Mouse (Mus musculus): ENCODE measurements around the gene Ifna11. TPM values are rescaled to one million over a fixed set of nuclear protein-coding genes. Genes with fewer than 3 reads are reported as not detected.
"Not testable (repeated sequence)": the region's sequence is repeated elsewhere in the genome, so short reads cannot be mapped to it uniquely, and the experiment has no call there.

Ifna11 gene
- not detected in 2 replicates for polyA plus RNA-seq (2014; fragmentation: Nextera tagmentation; extraction: Ambion mirVana)

- H3K9ac ChIP-seq (ENCODE audit: low read depth, low read length), result no peak within 1 kb of the TSS
- H3K4me1 ChIP-seq (ENCODE audit: control insufficient read depth, insufficient read depth, low read length), result no peaks in the 10 kb centered on the region
- no peak within 1 kb of the TSS for H3K27ac ChIP-seq (ENCODE audit: low read depth, low read length)
- no peak within 1 kb of the TSS for H3K4me3 ChIP-seq (ENCODE audit: low read length)
- H3K9me3 ChIP-seq (ENCODE audit: control insufficient read depth, low read length), result no peaks in the 10 kb centered on the region
- no peak for ATAC-seq (ENCODE audit: low FRiP score, low TSS enrichment)
- 81% methylated on average over 1 of the region's 1 CpGs for WGBS
- H3K4me2 ChIP-seq (replicated peaks; ENCODE audit: low read depth, low read length), result no peak within 1 kb of the TSS
- H3K36me3 ChIP-seq (ENCODE audit: control insufficient read depth, insufficient read depth, low read length), result no peaks in the 10 kb centered on the region
- H3K27me3 ChIP-seq (ENCODE audit: control insufficient read depth, insufficient read depth, low read length), result no peaks in the 10 kb centered on the region
Observed at GRCm38 (mm10) chr4:88819659-88820058, at the start of gene Ifna11. TSS of gene Ifna11 (plus strand) at chr4:88819959.

- H3K4me1 ChIP-seq (ENCODE audit: control insufficient read depth, insufficient read depth, low read length), result not testable (repeated sequence)
Observed at GRCm38 (mm10) chr4:88773534-88773933, 46.2 kb upstream of the Ifna11 start, which contains the start of gene Gm13290. TSS of gene Gm13290 (plus strand) at chr4:88773834.

GRCm38 (mm10) chr4:88776622-88777021 is 43.1 kb upstream of the Ifna11 start, which contains the start of gene Gm13289:
TSS of gene Gm13289 (plus strand) at chr4:88776922.
- H3K4me3 ChIP-seq (ENCODE audit: low read length); H3K36me3 ChIP-seq (ENCODE audit: control insufficient read depth, insufficient read depth, low read length); ATAC-seq (ENCODE audit: low FRiP score, low TSS enrichment); H3K9ac ChIP-seq (ENCODE audit: low read depth, low read length); H3K4me2 ChIP-seq (replicated peaks; ENCODE audit: low read depth, low read length); H3K27ac ChIP-seq (ENCODE audit: low read depth, low read length); H3K4me1 ChIP-seq (ENCODE audit: control insufficient read depth, insufficient read depth, low read length); H3K27me3 ChIP-seq (ENCODE audit: control insufficient read depth, insufficient read depth, low read length); H3K9me3 ChIP-seq (ENCODE audit: control insufficient read depth, low read length): not testable (repeated sequence)
- WGBS, result no CpG with 5 or more reads among the region's 29 CpGs

More at GRCm38 (mm10) chr4:88773534-88773933, 46.2 kb upstream of the Ifna11 start, which contains the start of gene Gm13290:
- no CpG with 5 or more reads among the region's 32 CpGs for WGBS
- H3K9ac ChIP-seq (ENCODE audit: low read depth, low read length); H3K4me2 ChIP-seq (replicated peaks; ENCODE audit: low read depth, low read length); ATAC-seq (ENCODE audit: low FRiP score, low TSS enrichment); H3K36me3 ChIP-seq (ENCODE audit: control insufficient read depth, insufficient read depth, low read length); H3K27me3 ChIP-seq (ENCODE audit: control insufficient read depth, insufficient read depth, low read length); H3K27ac ChIP-seq (ENCODE audit: low read depth, low read length); H3K9me3 ChIP-seq (ENCODE audit: control insufficient read depth, low read length); H3K4me3 ChIP-seq (ENCODE audit: low read length): not testable (repeated sequence)

- H3K4me3 ChIP-seq (ENCODE audit: low read length); H3K9me3 ChIP-seq (ENCODE audit: control insufficient read depth, low read length); H3K36me3 ChIP-seq (ENCODE audit: control insufficient read depth, insufficient read depth, low read length); H3K27ac ChIP-seq (ENCODE audit: low read depth, low read length); H3K27me3 ChIP-seq (ENCODE audit: control insufficient read depth, insufficient read depth, low read length); ATAC-seq (ENCODE audit: low FRiP score, low TSS enrichment); H3K9ac ChIP-seq (ENCODE audit: low read depth, low read length); H3K4me1 ChIP-seq (ENCODE audit: control insufficient read depth, insufficient read depth, low read length); H3K4me2 ChIP-seq (replicated peaks; ENCODE audit: low read depth, low read length): not testable (repeated sequence)
- no CpG with 5 or more reads among the region's 29 CpGs for WGBS
Observed at GRCm38 (mm10) chr4:88779550-88779949, 40.2 kb upstream of the Ifna11 start, which contains the start of gene Gm13272. TSS of gene Gm13272 (plus strand) at chr4:88779850.

- H3K27me3 ChIP-seq (ENCODE audit: control insufficient read depth, insufficient read depth, low read length); H3K27ac ChIP-seq (ENCODE audit: low read depth, low read length); H3K9ac ChIP-seq (ENCODE audit: low read depth, low read length); H3K9me3 ChIP-seq (ENCODE audit: control insufficient read depth, low read length); H3K4me1 ChIP-seq (ENCODE audit: control insufficient read depth, insufficient read depth, low read length); H3K36me3 ChIP-seq (ENCODE audit: control insufficient read depth, insufficient read depth, low read length); ATAC-seq (ENCODE audit: low FRiP score, low TSS enrichment); H3K4me2 ChIP-seq (replicated peaks; ENCODE audit: low read depth, low read length); H3K4me3 ChIP-seq (ENCODE audit: low read length): not testable (repeated sequence)
- WGBS, result 44% methylated on average over 10 of the region's 18 CpGs
Observed at GRCm38 (mm10) chr4:88780320-88780719, 39.4 kb upstream of the Ifna11 start.

- 4% methylated on average over 2 of the region's 7 CpGs for WGBS
- not testable (repeated sequence) for H3K36me3 ChIP-seq (ENCODE audit: control insufficient read depth, insufficient read depth, low read length); H3K4me1 ChIP-seq (ENCODE audit: control insufficient read depth, insufficient read depth, low read length); H3K27me3 ChIP-seq (ENCODE audit: control insufficient read depth, insufficient read depth, low read length); H3K9ac ChIP-seq (ENCODE audit: low read depth, low read length); H3K9me3 ChIP-seq (ENCODE audit: control insufficient read depth, low read length); H3K4me3 ChIP-seq (ENCODE audit: low read length); H3K27ac ChIP-seq (ENCODE audit: low read depth, low read length); ATAC-seq (ENCODE audit: low FRiP score, low TSS enrichment); H3K4me2 ChIP-seq (replicated peaks; ENCODE audit: low read depth, low read length)
Observed at GRCm38 (mm10) chr4:88781831-88782230, 37.9 kb upstream of the Ifna11 start, which contains the start of gene Ifnz. TSS of gene Ifnz (plus strand) at chr4:88782131.

- H3K4me3 ChIP-seq (ENCODE audit: low read length); H3K27ac ChIP-seq (ENCODE audit: low read depth, low read length); ATAC-seq (ENCODE audit: low FRiP score, low TSS enrichment): not testable (repeated sequence)
Observed at GRCm38 (mm10) chr4:88782335-88782734, 37.4 kb upstream of the Ifna11 start.

GRCm38 (mm10) chr4:88785409-88785808 is 34.4 kb upstream of the Ifna11 start, which contains the start of gene Gm13276:
TSS of gene Gm13276 (plus strand) at chr4:88785709.
- WGBS, result no CpG with 5 or more reads among the region's 27 CpGs
- H3K9ac ChIP-seq (ENCODE audit: low read depth, low read length); H3K4me2 ChIP-seq (replicated peaks; ENCODE audit: low read depth, low read length); H3K27me3 ChIP-seq (ENCODE audit: control insufficient read depth, insufficient read depth, low read length); H3K36me3 ChIP-seq (ENCODE audit: control insufficient read depth, insufficient read depth, low read length); ATAC-seq (ENCODE audit: low FRiP score, low TSS enrichment); H3K27ac ChIP-seq (ENCODE audit: low read depth, low read length); H3K4me1 ChIP-seq (ENCODE audit: control insufficient read depth, insufficient read depth, low read length); H3K9me3 ChIP-seq (ENCODE audit: control insufficient read depth, low read length); H3K4me3 ChIP-seq (ENCODE audit: low read length): not testable (repeated sequence)

More at GRCm38 (mm10) chr4:88782335-88782734, 37.4 kb upstream of the Ifna11 start:
- WGBS, result 0% methylated on average over 4 of the region's 31 CpGs
- H3K4me1 ChIP-seq (ENCODE audit: control insufficient read depth, insufficient read depth, low read length); H3K9ac ChIP-seq (ENCODE audit: low read depth, low read length); H3K27me3 ChIP-seq (ENCODE audit: control insufficient read depth, insufficient read depth, low read length); H3K36me3 ChIP-seq (ENCODE audit: control insufficient read depth, insufficient read depth, low read length); H3K9me3 ChIP-seq (ENCODE audit: control insufficient read depth, low read length); H3K4me2 ChIP-seq (replicated peaks; ENCODE audit: low read depth, low read length): not testable (repeated sequence)

GRCm38 (mm10) chr4:88788402-88788801 is 31.4 kb upstream of the Ifna11 start, which contains the start of gene Gm13277:
TSS of gene Gm13277 (plus strand) at chr4:88788632.
- H3K4me2 ChIP-seq (replicated peaks; ENCODE audit: low read depth, low read length); H3K4me1 ChIP-seq (ENCODE audit: control insufficient read depth, insufficient read depth, low read length); ATAC-seq (ENCODE audit: low FRiP score, low TSS enrichment); H3K27ac ChIP-seq (ENCODE audit: low read depth, low read length); H3K27me3 ChIP-seq (ENCODE audit: control insufficient read depth, insufficient read depth, low read length); H3K36me3 ChIP-seq (ENCODE audit: control insufficient read depth, insufficient read depth, low read length); H3K9me3 ChIP-seq (ENCODE audit: control insufficient read depth, low read length); H3K4me3 ChIP-seq (ENCODE audit: low read length); H3K9ac ChIP-seq (ENCODE audit: low read depth, low read length): not testable (repeated sequence)
- 0% methylated on average over 1 of the region's 28 CpGs for WGBS

Data from kidney, embryonic 14.5 days (tissue).